Mouse (Mus musculus) erythroblast, embryonic 14.5 days (primary cell): ENCODE measurements around the gene Syk.

Experiments used
- GATA1 ChIP-seq: IDR thresholded peaks from 2 replicates; pipeline ENCODE4 v1.6.1; 2012; ENCODE audit warnings: low read length, inconsistent platforms, mixed read lengths
- TAL1 ChIP-seq: IDR thresholded peaks from 3 replicates; pipeline ENCODE4 v1.6.1; 2012; ENCODE audit warnings: low read length, inconsistent platforms, mixed read lengths

GRCm38 (mm10) chr13:52692311-52692710 is 109.3 kb downstream of the Syk start:
- TF ChIP-seq GATA1 (no peak), TAL1 (no peak)
